Mouse (Mus musculus): ENCODE measurements around the gene Gan. TPM values are rescaled to one million over a fixed set of nuclear protein-coding genes. Genes with fewer than 3 reads are reported as not detected.

Gene Gan
- total and polyA plus RNA-seq, 3 experiments, result 1.8 to 11.7 (median 5.0) TPM

- H3K27me3 ChIP-seq (ENCODE audit: insufficient read depth, low read length), result no peaks in the 10 kb centered on the region; the same call in 1 of the 2 replicates
- TF ChIP-seq GATA1 (IDR thresholded peaks at IDR 0.05; ENCODE audit: borderline replicate concordance, low read length) (no peak), POLR2AphosphoS5 (IDR thresholded peaks at IDR 0.05; ENCODE audit: insufficient replicate concordance, low read depth, low read length) (no peak), TAL1 (conservative IDR thresholded peaks at IDR 0.05; ENCODE audit: low read depth, low read length) (no peak), CTCF (IDR thresholded peaks at IDR 0.05; ENCODE audit: low read depth, low read length) (peak; percentile 26; the same call in 1 of the 2 replicates)
- H3K4me3 ChIP-seq (ENCODE audit: low read depth, low read length), result no peak overlapping the region
- H3K9me3 ChIP-seq (replicated peaks), result no peaks in the 10 kb centered on the region
- DNase-seq (ENCODE audit: low spot score) (no peak), ATAC-seq (ENCODE audit: extremely low read depth, insufficient number of reproducible peaks, low FRiP score, poor library complexity, severe bottlenecking) (no peak)
- H3K36me3 ChIP-seq (replicated peaks), result no peaks in the 10 kb centered on the region
- no peaks in the 10 kb centered on the region; the same call in 1 of the 2 replicates for H3K4me1 ChIP-seq (ENCODE audit: insufficient read depth, low read depth, low read length)
Observed at GRCm38 (mm10) chr8:117148520-117148919, 9.4 kb upstream of the Gan start.

- Histone ChIP-seq H3K4me1 (ENCODE audit: insufficient read depth, low read depth, low read length) (peaks cover 30% of the 10 kb centered on the region), H3K36me3 (replicated peaks) (peaks cover 19% of the 10 kb centered on the region), H3K9me3 (replicated peaks) (no peaks in the 10 kb centered on the region), H3K27me3 (ENCODE audit: insufficient read depth, low read length) (no peaks in the 10 kb centered on the region; the same call in 1 of the 2 replicates), H3K4me3 (ENCODE audit: low read depth, low read length) (no peak overlapping the region)
- no peak for ATAC-seq (ENCODE audit: extremely low read depth, insufficient number of reproducible peaks, low FRiP score, poor library complexity, severe bottlenecking)
- TF ChIP-seq CTCF (IDR thresholded peaks at IDR 0.05; ENCODE audit: low read depth, low read length) (no peak), GATA1 (IDR thresholded peaks at IDR 0.05; ENCODE audit: borderline replicate concordance, low read length) (no peak), GATA2 (IDR thresholded peaks at IDR 0.05; ENCODE audit: borderline replicate concordance, low read depth, low read length) (no peak), TAL1 (conservative IDR thresholded peaks at IDR 0.05; ENCODE audit: low read depth, low read length) (no peak), POLR2AphosphoS5 (IDR thresholded peaks at IDR 0.05; ENCODE audit: insufficient replicate concordance, low read depth, low read length) (no peak)
- no peak for DNase-seq (ENCODE audit: low spot score)
Observed at GRCm38 (mm10) chr8:117156149-117156548, 1.8 kb upstream of the Gan start.

GRCm38 (mm10) chr8:117156866-117157768, 818 bp upstream of the Gan start:
- Histone ChIP-seq H3K36me3 (replicated peaks) (peaks cover 24% of the 10 kb centered on the region), H3K27me3 (ENCODE audit: insufficient read depth, low read length) (no peaks in the 10 kb centered on the region), H3K4me1 (ENCODE audit: insufficient read depth, low read depth, low read length) (peaks cover 33% of the 10 kb centered on the region), H3K9me3 (replicated peaks) (no peaks in the 10 kb centered on the region), H3K4me3 (ENCODE audit: low read depth, low read length) (peak overlapping the region; percentile 96)
- DNase-seq (ENCODE audit: low spot score) (peak; percentile 21), ATAC-seq (ENCODE audit: extremely low read depth, insufficient number of reproducible peaks, low FRiP score, poor library complexity, severe bottlenecking) (peak; percentile 23)
- TF ChIP-seq CTCF (IDR thresholded peaks at IDR 0.05; ENCODE audit: low read depth, low read length) (no peak), GATA1 (IDR thresholded peaks at IDR 0.05; ENCODE audit: borderline replicate concordance, low read length) (no peak), TAL1 (conservative IDR thresholded peaks at IDR 0.05; ENCODE audit: low read depth, low read length) (no peak), POLR2AphosphoS5 (IDR thresholded peaks at IDR 0.05; ENCODE audit: insufficient replicate concordance, low read depth, low read length) (no peak), GATA2 (IDR thresholded peaks at IDR 0.05; ENCODE audit: borderline replicate concordance, low read depth, low read length) (no peak)

- ATAC-seq (ENCODE audit: extremely low read depth, insufficient number of reproducible peaks, low FRiP score, poor library complexity, severe bottlenecking) (peak; percentile 71), DNase-seq (ENCODE audit: low spot score) (peak; percentile 96)
- peak overlapping the region; percentile 96 for H3K4me3 ChIP-seq (ENCODE audit: low read depth, low read length)
- H3K27me3 ChIP-seq (ENCODE audit: insufficient read depth, low read length), result no peaks in the 10 kb centered on the region
- TF ChIP-seq POLR2AphosphoS5 (IDR thresholded peaks at IDR 0.05; ENCODE audit: insufficient replicate concordance, low read depth, low read length), result no peak
- no peak for TF ChIP-seq GATA1 (IDR thresholded peaks at IDR 0.05; ENCODE audit: borderline replicate concordance, low read length)
- TF ChIP-seq TAL1 (conservative IDR thresholded peaks at IDR 0.05; ENCODE audit: low read depth, low read length), result no peak
- TF ChIP-seq CTCF (IDR thresholded peaks at IDR 0.05; ENCODE audit: low read depth, low read length), result no peak
- no peak for TF ChIP-seq GATA2 (IDR thresholded peaks at IDR 0.05; ENCODE audit: borderline replicate concordance, low read depth, low read length)
- peaks cover 33% of the 10 kb centered on the region for H3K4me1 ChIP-seq (ENCODE audit: insufficient read depth, low read depth, low read length)
- H3K36me3 ChIP-seq (replicated peaks), result peaks cover 26% of the 10 kb centered on the region
- H3K9me3 ChIP-seq (replicated peaks), result no peaks in the 10 kb centered on the region
Observed at GRCm38 (mm10) chr8:117157769-117158091, 205 bp upstream of the Gan start.

- Histone ChIP-seq H3K27me3 (ENCODE audit: insufficient read depth, low read length) (no peaks in the 10 kb centered on the region), H3K4me3 (ENCODE audit: low read depth, low read length) (no peak overlapping the region; the same call in 1 of the 2 replicates), H3K4me1 (ENCODE audit: insufficient read depth, low read depth, low read length) (peaks cover 33% of the 10 kb centered on the region), H3K9me3 (replicated peaks) (no peaks in the 10 kb centered on the region), H3K36me3 (replicated peaks) (peaks cover 31% of the 10 kb centered on the region)
- TF ChIP-seq GATA2 (IDR thresholded peaks at IDR 0.05; ENCODE audit: borderline replicate concordance, low read depth, low read length) (no peak), GATA1 (IDR thresholded peaks at IDR 0.05; ENCODE audit: borderline replicate concordance, low read length) (no peak), POLR2AphosphoS5 (IDR thresholded peaks at IDR 0.05; ENCODE audit: insufficient replicate concordance, low read depth, low read length) (no peak), CTCF (IDR thresholded peaks at IDR 0.05; ENCODE audit: low read depth, low read length) (no peak), TAL1 (conservative IDR thresholded peaks at IDR 0.05; ENCODE audit: low read depth, low read length) (no peak)
- no peak for DNase-seq (ENCODE audit: low spot score)
- ATAC-seq (ENCODE audit: extremely low read depth, insufficient number of reproducible peaks, low FRiP score, poor library complexity, severe bottlenecking), result no peak
Observed at GRCm38 (mm10) chr8:117159031-117159430, 1.1 kb downstream of the Gan start.

GRCm38 (mm10) chr8:117164912-117165311, 7.0 kb downstream of the Gan start:
- ATAC-seq (ENCODE audit: extremely low read depth, insufficient number of reproducible peaks, low FRiP score, poor library complexity, severe bottlenecking), result no peak
- Histone ChIP-seq H3K9me3 (replicated peaks) (no peaks in the 10 kb centered on the region), H3K36me3 (replicated peaks) (peaks cover 62% of the 10 kb centered on the region), H3K27me3 (ENCODE audit: insufficient read depth, low read length) (no peaks in the 10 kb centered on the region), H3K4me1 (ENCODE audit: insufficient read depth, low read depth, low read length) (peaks cover 5% of the 10 kb centered on the region), H3K4me3 (ENCODE audit: low read depth, low read length) (no peak overlapping the region)
- DNase-seq (ENCODE audit: low spot score), result no peak
- no peak for TF ChIP-seq GATA2 (IDR thresholded peaks at IDR 0.05; ENCODE audit: borderline replicate concordance, low read depth, low read length)
- no peak for TF ChIP-seq CTCF (IDR thresholded peaks at IDR 0.05; ENCODE audit: low read depth, low read length)
- TF ChIP-seq GATA1 (IDR thresholded peaks at IDR 0.05; ENCODE audit: borderline replicate concordance, low read length), result no peak
- TF ChIP-seq POLR2AphosphoS5 (IDR thresholded peaks at IDR 0.05; ENCODE audit: insufficient replicate concordance, low read depth, low read length), result no peak
- no peak for TF ChIP-seq TAL1 (conservative IDR thresholded peaks at IDR 0.05; ENCODE audit: low read depth, low read length)

Data from G1E (cell line).